Mouse (Mus musculus) E14TG2a.4 (cell line): ENCODE measurements at regions not wholly inside any gene's neighbourhood (a gene's known extent, or its start where the extent isn't known, plus 50 kb on each side); places are given as distances from the start of the nearest gene placed in this dataset.

Experiments used
- CTCF ChIP-seq: conservative IDR thresholded peaks from 2 replicates; pipeline ENCODE4 v1.5.1; 2014; ENCODE audit warnings: low read length
- NANOG ChIP-seq: IDR thresholded peaks from 2 replicates; pipeline ENCODE4 v1.6.1; 2014; ENCODE audit warnings: borderline replicate concordance, low read length, mixed read lengths
- POU5F1 ChIP-seq: IDR thresholded peaks from 2 replicates; pipeline ENCODE4 v1.6.1; 2014; ENCODE audit warnings: low read length, borderline replicate concordance

GRCm38 (mm10) chr11:109046446-109046845 is 97.7 kb downstream of the E030025P04Rik start:
- TF ChIP-seq CTCF (no peak), NANOG (no peak), POU5F1 (no peak)
